Mouse (Mus musculus) C2C12 (cell line): ENCODE results near the gene Elf3. TPM values are rescaled to one million over a fixed set of nuclear protein-coding genes. Genes with fewer than 3 reads are reported as not detected.
"Not testable (repeated sequence)": the region's sequence is repeated elsewhere in the genome, so short reads cannot be mapped to it uniquely, and the experiment has no call there.

Experiments used
- H3K27me3 ChIP-seq: one replicate; pipeline ENCODE4 v1.6.1; 2011; ENCODE audit not compliant: control insufficient read depth, insufficient read depth, insufficient read length
- H3K36me3 ChIP-seq: one replicate; pipeline ENCODE4 v1.6.1; 2011; ENCODE audit not compliant: control insufficient read depth, insufficient read depth
- H3K4me3 ChIP-seq: one replicate; pipeline ENCODE4 v1.5.1; 2011; ENCODE audit warnings: mild to moderate bottlenecking, control low read depth; ENCODE audit not compliant: poor library complexity, insufficient read depth, severe bottlenecking
- H3K79me2 ChIP-seq: one replicate; pipeline ENCODE4 v1.6.1; 2011; ENCODE audit not compliant: control insufficient read depth, insufficient read depth
- H3K79me3 ChIP-seq: one replicate; pipeline ENCODE4 v1.6.1; 2011; ENCODE audit warnings: low read depth, control low read depth
- H3ac ChIP-seq: one replicate; pipeline ENCODE3; 2011; ENCODE audit warnings: low read depth; ENCODE audit not compliant: control insufficient read depth, insufficient read length
- CEBPB ChIP-seq: IDR thresholded peaks from one replicate; pipeline ENCODE4 v1.6.1; 2011; ENCODE audit warnings: low read depth, mild to moderate bottlenecking, control low read depth, moderate library complexity
- CTCF ChIP-seq: IDR thresholded peaks from one replicate; pipeline ENCODE4 v1.5.1; 2011; ENCODE audit not compliant: control insufficient read depth, insufficient read depth, insufficient read length
- FOSL1 ChIP-seq: IDR thresholded peaks from one replicate; pipeline ENCODE4 v1.8.0; 2011; ENCODE audit warnings: mild to moderate bottlenecking, low read length; ENCODE audit not compliant: poor library complexity, insufficient read depth, severe bottlenecking
- MAX ChIP-seq: IDR thresholded peaks from one replicate; pipeline ENCODE4 v1.6.1; 2011; ENCODE audit warnings: mild to moderate bottlenecking, control low read depth
- MYOD1 ChIP-seq: IDR thresholded peaks from one replicate; pipeline ENCODE4 v1.6.1; 2011; ENCODE audit warnings: low read depth; ENCODE audit not compliant: control insufficient read depth, insufficient read length
- MYOG ChIP-seq: IDR thresholded peaks from one replicate; pipeline ENCODE4 v1.6.1; 2011; ENCODE audit not compliant: control insufficient read depth, insufficient read length; ENCODE audit errors: extremely low read depth
- USF1 ChIP-seq: IDR thresholded peaks from one replicate; pipeline ENCODE4 v1.6.1; 2011; ENCODE audit warnings: low read depth, mild to moderate bottlenecking, control low read depth, moderate library complexity
- polyA plus RNA-seq: library from polyadenylated mRNA; unstranded; fragments of >200 nt; fragmentation: generic; extraction: Trizol; gene quantifications from one replicate; pipeline ENCODE4 v1.2.1, GENCODE M21; 2012; ENCODE audit warnings: missing spikeins

Elf3 gene
- polyA plus RNA-seq, 1 experiment: not detected

DNA sequence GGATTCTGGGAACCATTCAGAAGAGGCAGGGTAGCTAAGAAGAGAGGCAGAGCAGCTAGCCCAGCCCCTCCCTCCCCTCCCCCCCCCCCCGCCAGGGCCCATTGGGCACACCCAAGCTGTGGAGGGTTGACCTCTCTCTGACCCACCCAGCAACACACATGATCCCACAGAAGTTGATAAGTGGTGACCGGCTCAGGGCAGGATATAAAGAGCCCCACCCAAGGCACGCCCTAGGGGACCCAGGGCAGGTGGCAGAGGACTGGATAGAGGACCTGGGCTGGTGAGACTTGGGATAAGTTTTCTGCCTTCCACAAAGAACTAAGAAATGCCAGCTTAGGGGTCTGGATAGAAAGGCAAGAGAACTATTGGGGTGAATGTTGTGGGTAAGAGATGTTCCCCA is 7.7 kb downstream of the Elf3 start:
- H3K79me2 ChIP-seq: no peaks in the 10 kb centered on the region
- no peaks in the 10 kb centered on the region for H3K79me3 ChIP-seq
- H3K4me3 ChIP-seq: no peak overlapping the region

GRCm38 (mm10) chr1:135248434-135248850 is 9.9 kb downstream of the Elf3 start:
- no peaks in the 10 kb centered on the region for H3K79me2 ChIP-seq
- no peak overlapping the region for H3ac ChIP-seq
- H3K27me3 ChIP-seq: no peaks in the 10 kb centered on the region
- H3K79me3 ChIP-seq: no peaks in the 10 kb centered on the region
- TF ChIP-seq MYOD1 (no peak), FOSL1 (no peak), CTCF (no peak), MAX (no peak), MYOG (no peak), USF1 (no peak), CEBPB (no peak)
- no peak overlapping the region for H3K4me3 ChIP-seq
- H3K36me3 ChIP-seq: no peaks in the 10 kb centered on the region

More for the DNA sequence above, 7.7 kb downstream of the Elf3 start:
- no peak overlapping the region for H3ac ChIP-seq
- H3K27me3 ChIP-seq: no peaks in the 10 kb centered on the region
- TF ChIP-seq CTCF: no peak
- no peak for TF ChIP-seq MYOG
- TF ChIP-seq CEBPB: no peak
- no peak for TF ChIP-seq USF1
- no peak for TF ChIP-seq FOSL1
- TF ChIP-seq MYOD1: no peak
- no peak for TF ChIP-seq MAX
- no peaks in the 10 kb centered on the region for H3K36me3 ChIP-seq

DNA sequence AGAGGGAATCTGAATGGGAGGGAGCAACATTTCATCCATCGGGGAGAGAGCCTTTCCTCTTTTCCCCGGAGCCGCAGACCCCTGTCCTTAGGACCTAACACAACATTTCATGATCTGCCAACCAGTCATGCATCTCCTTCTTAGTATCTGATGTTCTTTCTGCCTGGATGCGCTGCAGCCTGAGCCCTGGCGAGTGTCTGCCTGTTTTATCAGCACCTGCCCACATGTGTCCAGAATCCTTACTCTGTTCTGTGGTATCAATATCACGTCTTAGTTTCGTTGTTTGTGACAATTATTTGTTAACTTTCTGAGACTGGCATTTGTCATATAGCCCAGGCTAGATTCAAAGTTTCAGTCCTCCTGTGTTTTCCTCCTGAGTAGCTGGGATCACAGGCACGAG is 14.4 kb downstream of the Elf3 start:
- no peaks in the 10 kb centered on the region for H3K79me2 ChIP-seq
- no peak overlapping the region for H3K4me3 ChIP-seq
- H3ac ChIP-seq: no peak overlapping the region
- no peaks in the 10 kb centered on the region for H3K36me3 ChIP-seq
- H3K79me3 ChIP-seq: no peaks in the 10 kb centered on the region
- no peaks in the 10 kb centered on the region for H3K27me3 ChIP-seq
- no peak for TF ChIP-seq CTCF
- no peak for TF ChIP-seq MYOG
- TF ChIP-seq MAX: no peak
- no peak for TF ChIP-seq USF1
- no peak for TF ChIP-seq MYOD1
- no peak for TF ChIP-seq CEBPB
- no peak for TF ChIP-seq FOSL1

DNA sequence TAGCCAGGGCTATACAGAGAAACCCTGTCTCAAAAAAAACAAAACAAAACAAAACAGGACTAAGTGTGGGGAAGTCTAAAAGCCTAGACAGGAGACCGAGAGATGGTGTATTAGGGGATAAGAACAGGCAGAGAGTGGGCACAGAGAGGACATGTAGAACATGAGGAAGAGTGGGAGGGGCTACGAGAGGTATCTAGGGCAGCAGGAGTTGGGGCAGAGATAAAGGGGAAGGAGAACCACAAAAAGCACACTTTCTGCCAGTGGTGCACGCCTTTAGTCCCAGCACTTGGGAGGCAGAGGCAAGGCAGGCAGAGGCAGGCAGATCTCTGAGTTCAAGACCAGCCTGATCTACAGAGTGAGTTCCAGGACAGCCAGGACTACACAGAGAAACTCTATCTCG is 18.2 kb downstream of the Elf3 start:
- not testable (repeated sequence) for H3K79me3 ChIP-seq, H3ac ChIP-seq, H3K4me3 ChIP-seq, H3K27me3 ChIP-seq, H3K36me3 ChIP-seq, H3K79me2 ChIP-seq

GRCm38 (mm10) chr1:135237131-135237851 is 21.1 kb downstream of the Elf3 start:
- Histone ChIP-seq H3K27me3 (peaks cover 3% of the 10 kb centered on the region), H3K79me2 (no peaks in the 10 kb centered on the region), H3ac (no peak overlapping the region), H3K79me3 (no peaks in the 10 kb centered on the region), H3K36me3 (no peaks in the 10 kb centered on the region), H3K4me3 (no peak overlapping the region)
- TF ChIP-seq FOSL1 (no peak), CEBPB (no peak), MYOD1 (no peak), CTCF (no peak), MYOG (no peak), MAX (no peak), USF1 (no peak)

DNA sequence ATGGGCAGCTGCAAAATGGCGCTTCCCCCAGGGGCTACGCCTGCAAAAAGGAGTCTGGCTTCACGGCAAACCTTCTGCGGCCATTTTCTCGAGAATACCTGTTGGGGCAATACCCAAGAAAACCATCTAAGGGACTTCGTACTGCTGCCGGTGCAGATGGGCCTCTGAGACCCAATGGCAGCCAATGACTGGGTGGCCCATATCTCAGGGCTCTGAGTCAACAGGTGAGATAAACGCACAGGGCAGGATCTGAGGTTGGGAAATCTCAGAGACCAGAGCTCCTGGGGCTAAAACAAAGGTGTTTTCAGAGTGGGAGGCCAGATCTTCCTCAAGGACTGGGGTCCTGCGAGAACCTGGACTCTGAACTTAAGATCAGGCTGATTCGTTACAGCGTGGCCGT is 23.6 kb downstream of the Elf3 start:
- H3K79me2 ChIP-seq: no peaks in the 10 kb centered on the region
- no peaks in the 10 kb centered on the region for H3K79me3 ChIP-seq
- no peak overlapping the region for H3K4me3 ChIP-seq
- H3ac ChIP-seq: no peak overlapping the region
- H3K27me3 ChIP-seq: peaks cover 3% of the 10 kb centered on the region
- TF ChIP-seq FOSL1 (no peak), MYOG (no peak), CEBPB (no peak)
- no peaks in the 10 kb centered on the region for H3K36me3 ChIP-seq
